Mouse (Mus musculus) adrenal gland, postnatal 25 days (tissue): ENCODE measurements around the gene Misp. TPM values are rescaled to one million over a fixed set of nuclear protein-coding genes. Genes with fewer than 3 reads are reported as not detected.

Experiments
- DNase-seq: peaks from one replicate; pipeline ENCODE4 v3.0.0; 2021; ENCODE audit warnings: mixed read lengths
- long read RNA-seq: library from polyadenylated mRNA; stranded (forward); transcript quantifications from one replicate; pipeline ENCODE4 v2.0.0, GENCODE M21; 2021
- total RNA-seq: library from RNA; stranded (reverse); gene quantifications from 2 replicates; pipeline ENCODE4 v1.2.3, GENCODE M21; 2021

Misp gene
- total RNA-seq, result 0.64 and 1.00 TPM in 2 replicates
- long read RNA-seq, partial matches to known transcripts, result 1 of 2 reads
- long read RNA-seq, other reads (novel, unspliced or antisense), result 1 of 2 reads

GRCm38 (mm10) chr10:79820782-79821181, at the start of gene Misp:
Misp (plus strand) TSS chr10:79820989.
- DNase-seq, result no peak

GRCm38 (mm10) chr10:79772320-79772719, 48.5 kb upstream of the Misp start:
- DNase-seq, result no peak

GRCm38 (mm10) chr10:79773208-79773607, 47.6 kb upstream of the Misp start:
- DNase-seq, result no peak

DNA sequence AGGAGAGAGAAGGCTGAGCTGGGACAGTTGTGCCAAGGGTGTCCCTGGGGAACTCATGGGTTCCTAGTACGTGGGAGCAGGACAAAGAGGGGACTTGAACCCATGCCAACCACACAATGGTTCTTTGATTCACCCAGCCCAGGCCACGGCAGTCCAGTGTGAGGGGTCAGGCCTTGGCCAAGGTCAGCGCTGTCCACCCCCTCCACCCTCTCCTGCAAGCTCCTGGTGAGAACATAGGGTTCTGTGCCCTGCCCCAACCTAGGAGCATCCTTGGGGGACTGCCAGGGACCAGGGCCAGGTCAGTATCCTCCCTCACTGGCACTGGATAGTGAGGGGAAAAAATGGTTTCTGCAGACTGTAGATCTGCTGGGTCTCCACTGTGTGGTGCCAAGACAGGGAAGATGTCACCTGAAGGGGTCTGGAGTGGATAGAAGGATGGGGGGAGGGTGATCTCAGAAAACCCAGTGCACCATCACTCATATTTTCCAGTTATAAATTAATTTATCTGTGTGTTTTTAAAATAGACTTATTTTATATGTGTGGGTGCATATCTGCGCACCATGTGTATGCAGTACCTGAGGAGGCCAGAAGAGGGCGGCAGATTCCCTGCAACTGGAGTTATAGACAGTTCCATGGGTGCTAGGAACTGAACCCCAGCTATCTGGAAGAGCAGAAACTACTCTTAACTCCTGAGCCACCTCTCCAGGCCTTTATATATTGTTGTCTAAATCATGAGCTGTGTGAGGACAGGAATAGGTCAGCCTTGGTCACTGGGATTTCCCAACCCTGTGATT, 46.1 kb upstream of the Misp start:
- DNase-seq, result no peak

DNA sequence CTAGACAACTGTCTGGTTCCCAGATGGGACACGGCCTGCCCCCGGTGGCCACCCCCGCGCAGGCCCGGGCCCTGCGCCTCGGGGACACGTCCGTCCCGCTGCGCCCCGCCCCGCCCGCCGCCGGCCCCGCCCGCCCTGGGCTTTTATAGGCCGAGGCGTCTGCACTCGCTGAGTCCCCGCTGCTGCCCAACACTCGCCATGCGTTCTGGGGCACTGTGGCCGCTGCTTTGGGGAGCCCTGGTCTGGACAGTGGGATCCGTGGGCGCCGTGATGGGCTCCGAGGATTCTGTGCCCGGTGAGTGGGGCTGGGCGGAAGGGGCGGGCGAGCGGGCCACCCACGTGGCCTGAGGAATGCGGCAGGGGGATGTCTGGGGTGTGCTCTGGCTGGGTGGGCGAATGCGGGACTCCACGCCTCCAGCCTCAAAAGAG, 43.7 kb upstream of the Misp start, which contains the start of gene Fstl3:
TSS of gene Fstl3 (plus strand) at position 170 of the 429 bp plus-strand sequence.
- peak; percentile 70 for DNase-seq

GRCm38 (mm10) chr10:79778006-79778405, 42.8 kb upstream of the Misp start:
- peak; percentile 65 for DNase-seq

- DNase-seq, result no peak
Measured at GRCm38 (mm10) chr10:79779193-79779592, 41.6 kb upstream of the Misp start.

DNA sequence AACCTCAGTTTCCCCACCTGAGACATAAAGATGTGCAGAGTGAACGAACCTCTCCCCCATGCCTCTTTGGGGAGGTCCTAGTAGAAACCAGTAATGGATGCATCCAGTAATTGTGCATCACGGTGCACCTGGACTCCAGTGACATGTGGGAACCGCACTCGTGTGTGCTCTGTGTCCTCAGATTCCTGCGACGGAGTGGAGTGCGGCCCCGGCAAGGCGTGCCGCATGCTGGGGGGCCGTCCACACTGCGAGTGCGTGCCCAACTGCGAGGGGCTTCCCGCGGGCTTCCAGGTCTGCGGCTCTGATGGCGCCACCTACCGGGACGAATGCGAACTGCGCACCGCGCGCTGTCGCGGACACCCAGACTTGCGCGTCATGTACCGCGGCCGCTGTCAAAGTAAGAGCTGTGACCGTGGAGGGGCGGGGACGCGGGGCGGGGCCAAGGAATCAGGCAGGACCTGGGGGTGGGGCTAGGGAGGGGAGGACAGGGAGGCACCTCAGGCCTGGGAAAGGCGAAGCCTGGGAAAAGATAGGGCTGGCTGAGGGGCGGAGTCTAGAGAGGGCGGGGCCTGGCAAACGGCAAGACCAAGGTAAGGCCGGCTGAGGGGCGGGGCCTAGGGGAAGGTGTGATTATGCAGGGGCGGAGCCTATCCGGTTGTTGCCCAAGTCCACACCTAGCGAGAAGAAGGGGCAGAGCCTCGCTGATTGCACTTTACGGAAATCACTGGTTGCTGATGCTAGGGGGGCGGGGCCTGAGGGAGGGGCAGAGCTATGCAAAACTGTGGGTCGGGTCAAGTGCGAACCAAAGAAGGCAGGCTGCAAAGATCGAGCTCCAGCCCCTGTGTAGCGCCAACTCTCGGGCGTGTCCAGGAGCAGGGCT, 40.8 kb upstream of the Misp start:
- DNase-seq, result peak; percentile 95

DNA sequence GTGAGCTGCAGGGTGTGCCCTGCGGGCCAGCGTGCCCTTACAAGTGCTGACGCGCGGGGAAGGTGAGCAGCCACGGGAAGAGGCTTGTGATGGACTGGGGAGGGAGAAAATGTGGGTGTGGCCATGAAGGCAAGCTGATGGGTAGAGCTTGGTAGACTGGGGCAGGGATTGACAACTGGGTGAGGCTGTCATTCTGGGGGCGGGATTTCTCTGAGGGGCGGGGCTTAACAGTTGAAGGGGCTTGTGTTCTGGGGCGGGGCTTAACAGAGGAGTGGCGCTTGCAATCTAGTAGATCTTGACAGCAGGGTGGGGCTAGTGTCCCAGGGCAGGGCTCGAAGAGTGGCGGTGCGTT, 40.1 kb upstream of the Misp start:
- no peak for DNase-seq

- DNase-seq, result no peak
Measured at GRCm38 (mm10) chr10:79781139-79781538, 39.6 kb upstream of the Misp start.

DNA sequence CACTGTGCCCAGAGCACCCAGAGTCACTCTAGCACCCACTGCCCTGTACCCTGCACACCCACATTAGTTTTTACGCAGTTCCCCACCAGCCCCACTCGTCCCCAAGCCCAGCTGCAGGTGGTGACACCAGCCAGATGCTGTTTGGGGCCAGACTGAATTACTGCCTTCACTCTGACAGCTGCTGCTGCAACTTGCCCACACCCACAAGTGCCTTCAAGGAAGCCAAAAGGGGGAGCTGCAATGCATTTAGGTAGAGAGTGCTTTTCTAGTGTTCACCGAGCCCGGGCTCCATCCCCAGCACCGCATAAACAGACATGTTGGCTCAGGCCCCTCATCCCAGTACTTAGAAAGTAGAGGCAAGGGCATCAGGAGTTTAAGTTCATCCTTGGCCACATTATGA, 38.8 kb upstream of the Misp start:
- DNase-seq, result no peak

GRCm38 (mm10) chr10:79783050-79783449, 37.7 kb upstream of the Misp start:
- no peak for DNase-seq

GRCm38 (mm10) chr10:79783920-79784800, 36.6 kb upstream of the Misp start:
- DNase-seq, result peak; percentile 49

DNA sequence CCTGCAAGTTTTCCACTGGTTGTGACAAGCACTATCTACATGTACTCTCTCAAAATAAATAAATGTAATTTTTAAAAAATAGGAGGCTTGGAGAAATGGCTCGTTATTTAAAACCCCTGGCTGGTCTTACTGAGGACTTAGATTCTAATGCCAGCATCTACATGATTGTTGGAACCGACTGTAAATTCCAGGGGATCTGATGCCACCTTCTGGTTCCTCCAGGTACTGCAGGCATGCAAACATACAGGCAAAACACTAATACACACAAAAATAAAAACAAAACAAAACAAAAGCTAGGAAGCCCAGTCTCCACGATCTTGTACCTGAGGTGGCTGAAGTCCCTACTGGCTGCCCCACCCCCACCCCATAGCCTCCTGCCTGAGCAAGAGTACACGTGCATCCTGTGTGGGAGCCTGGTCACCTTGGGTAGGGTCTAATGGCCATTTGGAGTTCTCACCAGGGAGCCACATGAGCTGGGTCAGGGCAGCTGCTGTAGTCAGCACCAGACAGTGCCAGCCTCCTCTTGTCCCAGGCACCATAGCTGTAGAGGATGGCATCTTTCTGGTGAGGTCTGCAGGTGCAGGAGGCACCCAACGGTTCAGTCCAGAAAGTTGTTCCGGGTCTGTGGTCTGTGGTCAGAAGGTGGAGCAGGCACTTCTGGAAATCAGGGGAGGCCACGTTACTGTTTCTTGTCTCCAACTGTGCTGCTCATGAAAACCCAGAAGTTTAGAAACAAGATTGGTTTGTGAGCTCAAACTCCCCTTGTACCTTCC, 32.2 kb upstream of the Misp start:
- DNase-seq, result peak; percentile 76

DNA sequence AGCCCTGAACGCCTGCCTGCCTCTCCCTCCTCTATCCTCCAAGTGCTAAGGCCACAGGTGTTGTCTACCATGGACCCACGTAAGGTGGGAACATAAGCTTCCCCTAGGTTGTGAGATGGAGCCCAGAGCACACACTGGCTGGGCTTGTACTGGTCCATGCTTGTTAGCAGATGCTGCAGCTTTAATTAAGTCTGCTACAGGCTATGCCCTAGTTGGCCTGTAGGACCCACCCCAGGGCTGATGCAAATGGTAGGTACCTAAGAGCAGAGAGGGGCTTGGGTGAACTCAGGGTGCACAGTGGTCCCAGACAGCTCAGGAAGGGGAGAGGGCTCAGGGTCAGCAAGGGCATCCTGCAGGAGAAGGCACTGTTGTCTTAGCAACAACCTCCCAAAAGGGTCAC, 31.2 kb upstream of the Misp start:
- no peak for DNase-seq

GRCm38 (mm10) chr10:79790861-79791260, 29.9 kb upstream of the Misp start, which contains the start of gene Prss57:
Prss57 (minus strand) TSS chr10:79790961.
- DNase-seq, result no peak

- no peak for DNase-seq
Measured at GRCm38 (mm10) chr10:79792339-79793040, 28.3 kb upstream of the Misp start.

DNA sequence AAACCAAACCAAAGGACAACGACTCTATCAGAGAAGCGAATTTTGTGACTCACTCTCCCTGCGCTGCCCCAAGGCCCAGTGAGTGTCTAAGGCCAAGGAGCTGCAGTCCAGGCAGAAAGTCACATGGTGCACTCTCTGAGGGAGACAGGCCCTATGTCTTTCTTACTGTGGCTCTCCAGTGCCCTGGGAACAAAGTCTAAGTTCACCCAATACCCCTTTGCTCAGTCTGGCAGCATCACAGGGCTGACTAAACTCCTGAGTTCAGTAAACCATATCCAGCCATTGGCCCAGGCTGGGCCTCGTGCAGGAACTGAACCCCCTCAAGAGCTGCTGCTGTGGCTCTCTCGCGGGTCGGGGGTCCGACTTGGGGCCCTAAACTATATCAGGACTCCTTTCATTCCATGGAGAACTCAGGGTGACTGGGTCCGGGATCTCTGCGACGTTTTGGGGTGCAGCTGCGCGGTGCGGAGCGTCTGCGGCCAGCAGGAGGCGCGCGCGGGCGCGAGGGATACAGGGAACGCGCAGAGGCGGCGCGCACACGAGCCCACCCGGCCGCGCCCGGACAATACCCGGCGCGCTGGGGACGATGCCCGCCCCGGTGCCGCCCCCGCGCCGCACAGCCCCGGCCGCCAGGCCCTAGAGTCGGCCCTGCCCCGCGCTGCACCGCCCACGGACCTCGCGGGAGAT, 27.6 kb upstream of the Misp start, which contains the start of gene Palm:
TSS of gene Palm (plus strand) at position 522 of the 687 bp plus-strand sequence.
- DNase-seq, result peak; percentile 87

DNA sequence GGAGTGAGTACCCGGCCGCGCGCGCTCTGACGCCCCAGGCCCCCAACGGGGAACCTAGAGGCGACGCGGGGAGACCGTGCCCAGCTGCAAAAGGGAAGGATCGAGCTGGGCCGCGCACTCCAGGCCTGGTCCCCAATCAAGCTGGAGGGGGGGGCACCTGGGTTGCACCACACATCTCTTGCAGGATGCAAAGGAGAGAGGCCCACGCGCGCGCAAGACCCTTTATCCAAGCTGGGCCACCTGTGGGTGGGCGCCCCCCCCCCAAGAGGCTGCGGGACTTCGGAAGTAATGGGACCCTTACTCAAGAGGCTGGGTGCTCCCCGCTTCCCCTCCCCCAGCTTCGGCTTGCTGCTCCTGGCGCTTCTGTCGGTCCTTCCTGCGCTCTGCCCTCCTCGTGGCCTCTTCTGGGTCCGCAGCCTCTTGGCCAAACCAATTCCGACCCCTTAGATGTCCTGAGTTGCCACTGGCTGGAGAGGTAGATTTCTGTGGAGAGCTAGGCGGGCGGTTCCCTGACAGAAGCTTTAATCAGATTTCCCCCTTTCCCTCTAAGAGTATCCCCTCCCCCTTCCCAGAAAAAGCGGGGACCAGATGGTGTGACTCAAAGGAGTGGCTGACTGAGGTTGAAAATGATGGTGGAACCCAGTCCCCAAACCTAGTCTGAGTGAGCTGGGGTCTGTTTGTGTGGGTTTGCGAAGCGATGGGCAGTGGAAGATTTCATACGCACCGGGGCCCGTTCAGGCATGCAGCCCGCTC, 26.9 kb upstream of the Misp start:
- peak; percentile 49 for DNase-seq
